Mouse (Mus musculus): ENCODE results near the gene Wfikkn1.

Gene Wfikkn1

GRCm38 (mm10) chr17:25843636-25844395 is 36.8 kb downstream of the Wfikkn1 start:
- in situ Hi-C loops (cut with MboI; ENCODE audit: low pct_unique_long_range_greater_than_20kb in 1 of 2, low sequenced_read_pairs in 2 of 2, unreplicated experiment in 1 of 2): no loop called here

GRCm38 (mm10) chr17:25843122-25843521 is 37.5 kb downstream of the Wfikkn1 start:
- in situ Hi-C loops (cut with MboI; ENCODE audit: low pct_unique_long_range_greater_than_20kb in 1 of 2, low sequenced_read_pairs in 2 of 2, unreplicated experiment in 1 of 2): no loop called here

GRCm38 (mm10) chr17:25842509-25842908 is 38.1 kb downstream of the Wfikkn1 start:
- in situ Hi-C loops (cut with MboI; ENCODE audit: low pct_unique_long_range_greater_than_20kb in 1 of 2, low sequenced_read_pairs in 2 of 2, unreplicated experiment in 1 of 2): no loop called here

GRCm38 (mm10) chr17:25841117-25841880 is 39.4 kb downstream of the Wfikkn1 start, which contains the start of gene Gm20683:
Gm20683 (minus strand) TSS chr17:25841763.
- in situ Hi-C loops (cut with MboI; ENCODE audit: low pct_unique_long_range_greater_than_20kb in 1 of 2, low sequenced_read_pairs in 2 of 2, unreplicated experiment in 1 of 2): no loop called here

GRCm38 (mm10) chr17:25840519-25840918 is 40.1 kb downstream of the Wfikkn1 start:
- in situ Hi-C loops (cut with MboI; ENCODE audit: low pct_unique_long_range_greater_than_20kb in 1 of 2, low sequenced_read_pairs in 2 of 2, unreplicated experiment in 1 of 2): no loop called here

GRCm38 (mm10) chr17:25839455-25840235 is 41.0 kb downstream of the Wfikkn1 start:
- in situ Hi-C loops (cut with MboI; ENCODE audit: low pct_unique_long_range_greater_than_20kb in 1 of 2, low sequenced_read_pairs in 2 of 2, unreplicated experiment in 1 of 2): no loop called here

GRCm38 (mm10) chr17:25838904-25839303 is 41.8 kb downstream of the Wfikkn1 start:
- in situ Hi-C loops (cut with MboI; ENCODE audit: low pct_unique_long_range_greater_than_20kb in 1 of 2, low sequenced_read_pairs in 2 of 2, unreplicated experiment in 1 of 2): no loop called here

- in situ Hi-C loops (cut with MboI; ENCODE audit: low pct_unique_long_range_greater_than_20kb in 1 of 2, low sequenced_read_pairs in 2 of 2, unreplicated experiment in 1 of 2): no loop called here
Observed at GRCm38 (mm10) chr17:25837533-25837932, 43.1 kb downstream of the Wfikkn1 start.

- in situ Hi-C loops (cut with MboI; ENCODE audit: low pct_unique_long_range_greater_than_20kb in 1 of 2, low sequenced_read_pairs in 2 of 2, unreplicated experiment in 1 of 2): no loop called here
Observed at GRCm38 (mm10) chr17:25837076-25837410, 43.6 kb downstream of the Wfikkn1 start, which contains the start of gene Rhbdl1. Rhbdl1 (minus strand) TSS chr17:25837295.

GRCm38 (mm10) chr17:25836397-25837075 is 44.1 kb downstream of the Wfikkn1 start:
- in situ Hi-C loops (cut with MboI; ENCODE audit: low pct_unique_long_range_greater_than_20kb in 1 of 2, low sequenced_read_pairs in 2 of 2, unreplicated experiment in 1 of 2): no loop called here

- in situ Hi-C loops (cut with MboI; ENCODE audit: low pct_unique_long_range_greater_than_20kb in 1 of 2, low sequenced_read_pairs in 2 of 2, unreplicated experiment in 1 of 2): no loop called here
Observed at GRCm38 (mm10) chr17:25835816-25836215, 44.8 kb downstream of the Wfikkn1 start.

- in situ Hi-C loops (cut with MboI; ENCODE audit: low pct_unique_long_range_greater_than_20kb in 1 of 2, low sequenced_read_pairs in 2 of 2, unreplicated experiment in 1 of 2): no loop called here
Observed at GRCm38 (mm10) chr17:25835301-25835700, 45.4 kb downstream of the Wfikkn1 start.

- in situ Hi-C loops (cut with MboI; ENCODE audit: low pct_unique_long_range_greater_than_20kb in 1 of 2, low sequenced_read_pairs in 2 of 2, unreplicated experiment in 1 of 2): no loop called here
Observed at GRCm38 (mm10) chr17:25834595-25835222, 45.9 kb downstream of the Wfikkn1 start.

- in situ Hi-C loops (cut with MboI; ENCODE audit: low pct_unique_long_range_greater_than_20kb in 1 of 2, low sequenced_read_pairs in 2 of 2, unreplicated experiment in 1 of 2): no loop called here
Observed at GRCm38 (mm10) chr17:25833961-25834594, 46.6 kb downstream of the Wfikkn1 start.

GRCm38 (mm10) chr17:25833291-25833663 is 47.4 kb downstream of the Wfikkn1 start, which contains the start of gene Stub1:
Stub1 (minus strand) TSS chr17:25833404.
- in situ Hi-C loops (cut with MboI; ENCODE audit: low pct_unique_long_range_greater_than_20kb in 1 of 2, low sequenced_read_pairs in 2 of 2, unreplicated experiment in 1 of 2): no loop called here

GRCm38 (mm10) chr17:25832436-25833290 is 48.0 kb downstream of the Wfikkn1 start:
- in situ Hi-C loops (cut with MboI; ENCODE audit: low pct_unique_long_range_greater_than_20kb in 1 of 2, low sequenced_read_pairs in 2 of 2, unreplicated experiment in 1 of 2): no loop called here
